Mouse (Mus musculus) lung, postnatal 0 days (tissue): ENCODE data around the gene Cep170b.

ENCODE experiments used
- CTCF ChIP-seq: IDR thresholded peaks from 2 replicates; pipeline ENCODE4 v1.5.1; 2016; ENCODE audit warnings: antibody characterized with exemption, mild to moderate bottlenecking
- EP300 ChIP-seq: IDR thresholded peaks from 2 replicates; pipeline ENCODE4 v1.6.1; 2016; ENCODE audit warnings: antibody characterized with exemption, mild to moderate bottlenecking, control low read depth

DNA sequence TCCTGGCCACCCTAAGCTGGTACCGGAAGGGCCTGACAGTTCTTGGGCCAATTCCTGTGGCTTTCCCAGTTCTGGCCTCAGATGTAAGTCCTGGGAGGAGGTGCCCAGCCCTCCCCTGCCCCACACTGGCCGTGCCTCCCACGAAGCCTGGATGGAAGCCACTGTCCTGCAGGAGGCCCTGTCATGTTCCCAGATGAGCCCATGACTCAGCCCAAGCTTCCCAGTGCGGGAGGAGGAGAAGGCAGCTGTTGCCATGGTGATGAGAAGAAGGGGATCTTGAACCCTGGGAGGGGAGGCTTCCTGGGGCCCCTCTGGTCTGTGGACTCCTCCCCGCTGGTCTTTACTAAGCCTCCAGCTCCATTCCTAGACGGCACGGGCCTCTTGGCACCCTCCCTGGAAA, 36.9 kb upstream of the Cep170b start:
- TF ChIP-seq CTCF (no peak), EP300 (no peak)
